Mouse (Mus musculus) embryonic facial prominence, embryonic 13.5 days (tissue): ENCODE measurements around the gene Polr1e. TPM values are rescaled to one million over a fixed set of nuclear protein-coding genes. Genes with fewer than 3 reads are reported as not detected.
A peak's percentile ranks its signal among the peaks of the same experiment; 100 is the strongest.
"Not testable (repeated sequence)": the region's sequence is repeated elsewhere in the genome, so short reads cannot be mapped to it uniquely, and the experiment has no call there.

ENCODE experiments used
- ATAC-seq: fragments of 200-750 bp; cut with Nextera tagmentation; 2 replicates; pipeline ENCODE4 v1.8.0; 2017; ENCODE audit warnings: low read depth; ENCODE audit not compliant: insufficient number of reproducible peaks, insufficient read depth, low FRiP score, low TSS enrichment
- H3K27ac ChIP-seq: fragments of 300-500 bp; sonication (generic); 2 replicates; pipeline ENCODE4 v1.5.1; 2015; ENCODE audit warnings: moderate library complexity, mild to moderate bottlenecking, inconsistent platforms
- H3K27me3 ChIP-seq: fragments of 300-500 bp; sonication (generic); 2 replicates; pipeline ENCODE4 v1.6.1; 2015; ENCODE audit warnings: mild to moderate bottlenecking, inconsistent platforms
- H3K36me3 ChIP-seq: fragments of 300-500 bp; sonication (generic); 2 replicates; pipeline ENCODE4 v1.6.1; 2015; ENCODE audit warnings: mild to moderate bottlenecking, inconsistent platforms
- H3K4me1 ChIP-seq: fragments of 300-500 bp; sonication (generic); 2 replicates; pipeline ENCODE4 v1.6.1; 2015; ENCODE audit warnings: inconsistent platforms
- H3K4me2 ChIP-seq: fragments of 300-500 bp; sonication (generic); 2 replicates; pipeline ENCODE4 v1.6.1; 2015; ENCODE audit warnings: moderate library complexity, mild to moderate bottlenecking, inconsistent platforms
- H3K4me3 ChIP-seq: fragments of 300-500 bp; sonication (generic); 2 replicates; pipeline ENCODE4 v1.5.1; 2015; ENCODE audit warnings: mild to moderate bottlenecking, inconsistent platforms
- H3K9ac ChIP-seq: fragments of 300-500 bp; sonication (generic); 2 replicates; pipeline ENCODE4 v1.6.1; 2015; ENCODE audit warnings: mild to moderate bottlenecking, inconsistent platforms
- H3K9me3 ChIP-seq: fragments of 300-500 bp; sonication (generic); 2 replicates; pipeline ENCODE4 v1.6.1; 2016; ENCODE audit warnings: inconsistent platforms
- WGBS: fragments of 180-500 bp; shearing (Covaris S2); methylation state at CpG from one replicate; pipeline ENCODE4 v1.1.7; 2015; ENCODE audit warnings: mixed read lengths; 5-methylcytosine and 5-hydroxymethylcytosine counted together
- polyA plus RNA-seq: library from polyadenylated mRNA; unstranded; fragments of >200 nt; fragmentation: Nextera tagmentation; extraction: Ambion mirVana; gene quantifications from 2 replicates; pipeline ENCODE4 v1.2.1, GENCODE M21; 2015

Gene Polr1e
- polyA plus RNA-seq, 1 experiment from 2014 or later = 48.9 TPM

- Histone ChIP-seq H3K9ac (no peak overlapping the region), H3K27ac (no peak overlapping the region), H3K27me3 (no peaks in the 10 kb centered on the region), H3K4me3 (no peak overlapping the region), H3K4me1 (no peaks in the 10 kb centered on the region), H3K9me3 (no peaks in the 10 kb centered on the region), H3K36me3 (peaks cover 84% of the 10 kb centered on the region), H3K4me2 (no peak overlapping the region)
- ATAC-seq = no peak
- WGBS = 90% methylated on average over 13 of the region's 13 CpGs
These were observed 19.4 kb downstream of the Polr1e start for GRCm38 (mm10) chr4:45037455-45038410.

GRCm38 (mm10) chr4:45038879-45039278 lies 20.5 kb downstream of the Polr1e start:
- not testable (repeated sequence) for H3K9me3 ChIP-seq, H3K4me1 ChIP-seq, H3K27ac ChIP-seq, H3K4me2 ChIP-seq, H3K4me3 ChIP-seq, ATAC-seq, H3K27me3 ChIP-seq, H3K9ac ChIP-seq
- H3K36me3 ChIP-seq = peaks cover 84% of the 10 kb centered on the region
- WGBS = 53% methylated on average over 8 of the region's 8 CpGs

- WGBS = 91% methylated on average over 7 of the region's 7 CpGs
- not testable (repeated sequence) for ATAC-seq, H3K27ac ChIP-seq, H3K9ac ChIP-seq, H3K4me2 ChIP-seq, H3K4me1 ChIP-seq, H3K27me3 ChIP-seq, H3K9me3 ChIP-seq, H3K4me3 ChIP-seq
- peaks cover 84% of the 10 kb centered on the region for H3K36me3 ChIP-seq
These were observed 21.2 kb downstream of the Polr1e start for GRCm38 (mm10) chr4:45039546-45039945.

GRCm38 (mm10) chr4:45040795-45041194 lies 22.4 kb downstream of the Polr1e start:
- ATAC-seq = no peak
- H3K4me1 ChIP-seq = no peaks in the 10 kb centered on the region

GRCm38 (mm10) chr4:45046679-45047078 lies 28.3 kb downstream of the Polr1e start:
- no peak for ATAC-seq
- Histone ChIP-seq H3K36me3 (peaks cover 83% of the 10 kb centered on the region), H3K4me3 (no peak overlapping the region), H3K9ac (no peak overlapping the region), H3K4me2 (no peak overlapping the region), H3K27me3 (no peaks in the 10 kb centered on the region), H3K27ac (no peak overlapping the region), H3K4me1 (no peaks in the 10 kb centered on the region), H3K9me3 (no peaks in the 10 kb centered on the region)
- WGBS = 93% methylated on average over 5 of the region's 5 CpGs

More at GRCm38 (mm10) chr4:45040795-45041194, 22.4 kb downstream of the Polr1e start:
- no peak overlapping the region for H3K9ac ChIP-seq
- peaks cover 84% of the 10 kb centered on the region for H3K36me3 ChIP-seq
- no peaks in the 10 kb centered on the region for H3K27me3 ChIP-seq
- no peak overlapping the region for H3K27ac ChIP-seq
- no peaks in the 10 kb centered on the region for H3K9me3 ChIP-seq
- no peak overlapping the region for H3K4me3 ChIP-seq
- WGBS = 76% methylated on average over 7 of the region's 7 CpGs
- H3K4me2 ChIP-seq = no peak overlapping the region

- 83% methylated on average over 9 of the region's 9 CpGs for WGBS
- Histone ChIP-seq H3K36me3 (peaks cover 79% of the 10 kb centered on the region), H3K27ac (peak overlapping the region; percentile 8; the same call in 1 of the 2 replicates), H3K4me2 (no peak overlapping the region), H3K4me1 (no peaks in the 10 kb centered on the region), H3K4me3 (no peak overlapping the region), H3K9me3 (no peaks in the 10 kb centered on the region), H3K27me3 (no peaks in the 10 kb centered on the region), H3K9ac (no peak overlapping the region)
- no peak for ATAC-seq
These were observed 29.0 kb downstream of the Polr1e start for GRCm38 (mm10) chr4:45047286-45047887.

- H3K27me3 ChIP-seq = no peaks in the 10 kb centered on the region
- ATAC-seq = no peak
- H3K9me3 ChIP-seq = no peaks in the 10 kb centered on the region
- H3K36me3 ChIP-seq = peaks cover 73% of the 10 kb centered on the region
- no peaks in the 10 kb centered on the region for H3K4me1 ChIP-seq
- H3K4me2 ChIP-seq = no peak overlapping the region
- H3K4me3 ChIP-seq = no peak overlapping the region
- WGBS = 77% methylated on average over 9 of the region's 9 CpGs
- H3K27ac ChIP-seq = peak overlapping the region; percentile 8; the same call in 1 of the 2 replicates
- H3K9ac ChIP-seq = no peak overlapping the region
These were observed 29.6 kb downstream of the Polr1e start for GRCm38 (mm10) chr4:45047956-45048355.

GRCm38 (mm10) chr4:45054862-45055261 lies 36.5 kb downstream of the Polr1e start:
- H3K4me1 ChIP-seq = no peaks in the 10 kb centered on the region
- H3K4me3 ChIP-seq = no peak overlapping the region
- no peak overlapping the region for H3K27ac ChIP-seq
- no peak for ATAC-seq
- H3K36me3 ChIP-seq = peaks cover 60% of the 10 kb centered on the region
- no peaks in the 10 kb centered on the region for H3K9me3 ChIP-seq
- no peaks in the 10 kb centered on the region for H3K27me3 ChIP-seq
- WGBS = 46% methylated on average over 3 of the region's 3 CpGs
- no peak overlapping the region for H3K4me2 ChIP-seq
- H3K9ac ChIP-seq = no peak overlapping the region

- no peak overlapping the region for H3K27ac ChIP-seq
- WGBS = 84% methylated on average over 8 of the region's 8 CpGs
These were observed 37.1 kb downstream of the Polr1e start for GRCm38 (mm10) chr4:45055451-45055850.

GRCm38 (mm10) chr4:45063836-45064235 lies 45.5 kb downstream of the Polr1e start:
- not testable (repeated sequence) for H3K4me3 ChIP-seq, H3K4me2 ChIP-seq, H3K4me1 ChIP-seq, ATAC-seq, H3K27me3 ChIP-seq, H3K9ac ChIP-seq, H3K9me3 ChIP-seq, H3K27ac ChIP-seq
- WGBS = 78% methylated on average over 1 of the region's 1 CpGs
- H3K36me3 ChIP-seq = peaks cover 35% of the 10 kb centered on the region

More at GRCm38 (mm10) chr4:45055451-45055850, 37.1 kb downstream of the Polr1e start:
- no peak overlapping the region for H3K9ac ChIP-seq
- no peak for ATAC-seq
- H3K27me3 ChIP-seq = no peaks in the 10 kb centered on the region
- H3K4me3 ChIP-seq = no peak overlapping the region
- H3K36me3 ChIP-seq = peaks cover 60% of the 10 kb centered on the region
- no peak overlapping the region for H3K4me2 ChIP-seq
- no peaks in the 10 kb centered on the region for H3K9me3 ChIP-seq
- no peaks in the 10 kb centered on the region for H3K4me1 ChIP-seq

GRCm38 (mm10) chr4:45064577-45064976 lies 46.2 kb downstream of the Polr1e start:
- H3K4me3 ChIP-seq = no peak overlapping the region
- WGBS = 86% methylated on average over 2 of the region's 2 CpGs
- no peak overlapping the region for H3K4me2 ChIP-seq
- no peak overlapping the region for H3K27ac ChIP-seq
- H3K27me3 ChIP-seq = no peaks in the 10 kb centered on the region
- no peak for ATAC-seq
- H3K9ac ChIP-seq = no peak overlapping the region
- 0 out of 2 replicates have a peak, but pooled peaks cover 7% of the 10 kb centered on the region for H3K4me1 ChIP-seq
- no peaks in the 10 kb centered on the region for H3K9me3 ChIP-seq
- peaks cover 28% of the 10 kb centered on the region for H3K36me3 ChIP-seq
